In genomic region chr3:58163806-58164205, GRCm38 (mm10) we compare ENCODE assay signal across 8 mouse cellular contexts.
DNase-seq lines count a peak whose midpoint lies in the region; ATAC-seq and TF ChIP-seq lines count a peak whose summit lies in the region.

No protein-coding gene starts in this region.

- TF ChIP-seq POLR2A in CH12.LX (IDR thresholded peaks at IDR 0.05; ENCODE audit: low read depth, low read length): peak; percentile 42; the same call in 1 of the 2 replicates
- TF ChIP-seq POLR2A in brain, embryonic 14.5 days (IDR thresholded peaks at IDR 0.05; ENCODE audit: borderline replicate concordance, extremely low read depth, insufficient read depth, insufficient read length, poor library complexity, severe bottlenecking): no peak

- no peak overlapping the region for H3K4me3 ChIP-seq in CH12.LX (replicated peaks in 1 of 3; ENCODE audit: low read depth in 2 of 3, low read length in 2 of 3, poor library complexity in 1 of 3)
- no peak overlapping the region for H3K4me3 ChIP-seq in forebrain, embryonic 12.5 days (replicated peaks)
- H3K4me3 ChIP-seq in liver, embryonic 14.5 days (ENCODE audit: insufficient read depth in 1 of 2, low read depth in 2 of 2, low read length in 2 of 2): no peak overlapping the region
- no peak overlapping the region for H3K4me3 ChIP-seq in neural tube, embryonic 14.5 days (ENCODE audit: low read depth, low read length)

- in situ Hi-C loops in CH12.LX (cut with MboI; ENCODE audit: low pct_ligation_motif_present, low pct_unique_long_range_greater_than_20kb, low sequenced_read_pairs): loop anchor here (10.0 to 25.0 kb wide), 3 partner anchors 331 to 623 kb away; no protein-coding TSS in a partner anchor

- H3K4me1 ChIP-seq in CH12.LX (ENCODE audit: control insufficient read depth in 1 of 2, insufficient read depth in 2 of 2): peaks cover 4 to 15% of the 10 kb centered on the region in 2 experiments; a peak in 3 of 4 replicates
- peaks cover 4% of the 10 kb centered on the region for H3K4me1 ChIP-seq in forebrain, embryonic 12.5 days
- peaks cover 0 to 1% of the 10 kb centered on the region in 2 experiments; a peak in 1 of 4 replicates for H3K4me1 ChIP-seq in liver, embryonic 14.5 days (replicated peaks; ENCODE audit: control insufficient read depth in 2 of 2, insufficient read depth in 2 of 2, low read length in 1 of 2)
- H3K4me1 ChIP-seq in neural tube, embryonic 14.5 days (ENCODE audit: control insufficient read depth, insufficient read depth, low read length): no peaks in the 10 kb centered on the region

- peak; percentile 64 for ATAC-seq in forebrain, embryonic 12.5 days (ENCODE audit: low FRiP score)
- ATAC-seq in liver, embryonic 14.5 days (ENCODE audit: insufficient read depth): no peak
- peak; percentile 74 for ATAC-seq in neural tube, embryonic 14.5 days (ENCODE audit: low read depth)

- H3K36me3 ChIP-seq in CH12.LX (replicated peaks in 1 of 2; ENCODE audit: control insufficient read depth in 1 of 2, insufficient read depth in 1 of 2, low read length in 1 of 2): no peaks in the 10 kb centered on the region
- no peaks in the 10 kb centered on the region for H3K36me3 ChIP-seq in forebrain, embryonic 12.5 days (replicated peaks)
- no peaks in the 10 kb centered on the region for H3K36me3 ChIP-seq in liver, embryonic 14.5 days (replicated peaks; ENCODE audit: control insufficient read depth, insufficient read depth, low read depth)
- H3K36me3 ChIP-seq in neural tube, embryonic 14.5 days (ENCODE audit: control insufficient read depth, insufficient read depth, low read length): no peaks in the 10 kb centered on the region

- H3K9me3 ChIP-seq in CH12.LX (replicated peaks; ENCODE audit: low read length): no peaks in the 10 kb centered on the region
- H3K9me3 ChIP-seq in forebrain, embryonic 12.5 days: no peaks in the 10 kb centered on the region
- H3K9me3 ChIP-seq in liver, embryonic 14.5 days (ENCODE audit: control insufficient read depth, low read length): no peaks in the 10 kb centered on the region
- H3K9me3 ChIP-seq in neural tube, embryonic 14.5 days (ENCODE audit: control insufficient read depth, low read length): no peaks in the 10 kb centered on the region

- H3K27ac ChIP-seq in CH12.LX (ENCODE audit: insufficient read depth, low read depth): no peak overlapping the region
- H3K27ac ChIP-seq in forebrain, embryonic 12.5 days: no peak overlapping the region
- H3K27ac ChIP-seq in liver, embryonic 14.5 days: no peak overlapping the region
- H3K27ac ChIP-seq in neural tube, embryonic 14.5 days (ENCODE audit: low read depth, low read length): no peak overlapping the region

- TF ChIP-seq CTCF in CH12.LX (conservative IDR thresholded peaks at IDR 0.05 in 1 of 2, IDR thresholded peaks at IDR 0.05 in 1 of 2; ENCODE audit: low read depth in 2 of 2, low read length in 2 of 2): peak; percentile 89 to 95
- TF ChIP-seq CTCF in brain, embryonic 14.5 days (IDR thresholded peaks at IDR 0.05; ENCODE audit: borderline replicate concordance, extremely low read depth, insufficient read depth, insufficient read length): peak; percentile 82
- TF ChIP-seq CTCF in liver, embryonic 14.5 days (IDR thresholded peaks at IDR 0.05; ENCODE audit: low read depth): peak; percentile 81

- H3K27me3 ChIP-seq in CH12.LX (replicated peaks): no peaks in the 10 kb centered on the region
- H3K27me3 ChIP-seq in forebrain, embryonic 12.5 days: peaks cover 11% of the 10 kb centered on the region
- H3K27me3 ChIP-seq in liver, embryonic 14.5 days (ENCODE audit: control insufficient read depth, insufficient read depth, low read length): no peaks in the 10 kb centered on the region
- H3K27me3 ChIP-seq in neural tube, embryonic 14.5 days (ENCODE audit: control insufficient read depth, insufficient read depth, low read length): no peaks in the 10 kb centered on the region

- peak overlapping the region; percentile 35; the same call in 1 of the 2 replicates for H3K4me2 ChIP-seq in CH12.LX (ENCODE audit: insufficient read depth, low read depth, poor library complexity, severe bottlenecking)
- H3K4me2 ChIP-seq in forebrain, embryonic 12.5 days: no peak overlapping the region
- H3K4me2 ChIP-seq in liver, embryonic 14.5 days (ENCODE audit: low read depth): no peak overlapping the region
- no peak overlapping the region; the same call in 1 of the 2 replicates for H3K4me2 ChIP-seq in neural tube, embryonic 14.5 days (ENCODE audit: low read depth, low read length)

- 11% methylated on average over 10 of the region's 10 CpGs for WGBS in forebrain, embryonic 12.5 days
- 7% methylated on average over 10 of the region's 10 CpGs for WGBS in liver, embryonic 14.5 days (ENCODE audit: insufficient replicate concordance)
- 6% methylated on average over 10 of the region's 10 CpGs for WGBS in neural tube, embryonic 14.5 days

- H3K79me2 ChIP-seq in CH12.LX (replicated peaks; ENCODE audit: control insufficient read depth, extremely low read depth, insufficient read depth, poor library complexity, severe bottlenecking): no peaks in the 10 kb centered on the region

- intact Hi-C loops in heart, postnatal 14 days (cut with DNase I): loop anchor here (1.0 to 2.0 kb wide), 2 partner anchors 251 to 327 kb away; partner anchors contain the start of gene Tsc22d2

- no peak overlapping the region for H3K9ac ChIP-seq in CH12.LX (ENCODE audit: insufficient read depth, low read depth)
- H3K9ac ChIP-seq in forebrain, embryonic 12.5 days: no peak overlapping the region
- no peak overlapping the region for H3K9ac ChIP-seq in liver, embryonic 14.5 days (replicated peaks)
- no peak overlapping the region for H3K9ac ChIP-seq in neural tube, embryonic 14.5 days (replicated peaks; ENCODE audit: low read depth, low read length)

- TF ChIP-seq RAD21 in CH12.LX (IDR thresholded peaks at IDR 0.05; ENCODE audit: low read depth, low read length): peak; percentile 94

- TF ChIP-seq EP300 in CH12.LX (IDR thresholded peaks at IDR 0.05; ENCODE audit: low read length): no peak
- TF ChIP-seq EP300 in liver, embryonic 14.5 days (IDR thresholded peaks at IDR 0.05; ENCODE audit: low read depth): no peak

- dilution Hi-C loops in CH12.LX (cut with MboI; ENCODE audit: extremely low pct_ligation_motif_present, extremely low pct_unique_long_range_greater_than_20kb, low sequenced_read_pairs): no loop called here

- peak; percentile 89 for DNase-seq in CH12.LX (ENCODE audit: extremely low read depth)
- DNase-seq in brain, embryonic 14.5 days (ENCODE audit: low read depth): peak; percentile 91
- peak; percentile 65 to 83 for DNase-seq in heart, postnatal 14 days
- peak; percentile 80 to 87 for DNase-seq in kidney, postnatal 4 days
- peak; percentile 33 to 49 (median 47) for DNase-seq in liver, embryonic 14.5 days (ENCODE audit: low read depth in 3 of 3, low spot score in 3 of 3)
- peak; percentile 55 for DNase-seq in testis, postnatal 14 days (ENCODE audit: low spot score)

TF ChIP-seq in CH12.LX, 34 proteins besides CTCF, POLR2A, EP300 and RAD21 (continues in another document):
- no peak for TF ChIP-seq ETS1 (conservative IDR thresholded peaks at IDR 0.05; ENCODE audit: low read depth, low read length)
- TF ChIP-seq JUN (IDR thresholded peaks at IDR 0.05; ENCODE audit: insufficient read depth, low read depth, low read length): no peak
- no peak for TF ChIP-seq ZMIZ1 (IDR thresholded peaks at IDR 0.05; ENCODE audit: low read depth, low read length)
- TF ChIP-seq NELFE (IDR thresholded peaks at IDR 0.05; ENCODE audit: low read depth, low read length): 0 out of 2 replicates have a peak, but pooled peaks have one; percentile 41
- no peak for TF ChIP-seq E2F4 (IDR thresholded peaks at IDR 0.05; ENCODE audit: insufficient replicate concordance, low read depth, low read length)
- peak; percentile 92 for TF ChIP-seq MAX (IDR thresholded peaks at IDR 0.05; ENCODE audit: low read length)
- TF ChIP-seq POLR2AphosphoS2 (IDR thresholded peaks at IDR 0.05; ENCODE audit: low read depth, low read length): no peak
- TF ChIP-seq RCOR1 (conservative IDR thresholded peaks at IDR 0.05; ENCODE audit: low read depth, low read length): no peak
- no peak for TF ChIP-seq USF2 (conservative IDR thresholded peaks at IDR 0.05; ENCODE audit: low read depth, low read length)
- TF ChIP-seq MAZ (IDR thresholded peaks at IDR 0.05; ENCODE audit: low read depth, low read length): no peak
- peak; percentile 84 for TF ChIP-seq SMC3 (IDR thresholded peaks at IDR 0.05; ENCODE audit: low read depth, low read length)
- TF ChIP-seq KAT2A (IDR thresholded peaks at IDR 0.05; ENCODE audit: insufficient replicate concordance, low read length): no peak
- peak; percentile 98 for TF ChIP-seq MYC (IDR thresholded peaks at IDR 0.05; ENCODE audit: low read depth, low read length)
- no peak for TF ChIP-seq ZKSCAN1 (IDR thresholded peaks at IDR 0.05; ENCODE audit: borderline replicate concordance, low read depth, low read length)
- peak; percentile 61; the same call in 1 of the 2 replicates for TF ChIP-seq BHLHE40 (IDR thresholded peaks at IDR 0.05; ENCODE audit: low read depth, low read length)
- TF ChIP-seq MXI1 (IDR thresholded peaks at IDR 0.05; ENCODE audit: low read depth, low read length): peak; percentile 77; the same call in 1 of the 2 replicates
- no peak for TF ChIP-seq CHD1 (IDR thresholded peaks at IDR 0.05; ENCODE audit: low read depth, low read length)
- TF ChIP-seq ZC3H11A (IDR thresholded peaks at IDR 0.05; ENCODE audit: low read depth, low read length): peak; percentile 33; the same call in 1 of the 2 replicates
- TF ChIP-seq NRF1 (IDR thresholded peaks at IDR 0.05; ENCODE audit: low read depth, low read length): no peak
- TF ChIP-seq TBP (conservative IDR thresholded peaks at IDR 0.05; ENCODE audit: low read depth, low read length): 0 out of 2 replicates have a peak, but pooled peaks have one; percentile 34
- peak; percentile 22; the same call in 1 of the 2 replicates for TF ChIP-seq JUND (conservative IDR thresholded peaks at IDR 0.05; ENCODE audit: low read depth, low read length)
- TF ChIP-seq ZNF384 (IDR thresholded peaks at IDR 0.05; ENCODE audit: low read depth, low read length): no peak
- TF ChIP-seq ELF1 (IDR thresholded peaks at IDR 0.05; ENCODE audit: low read depth, low read length): no peak; the same call in 1 of the 2 replicates
- TF ChIP-seq CHD2 (IDR thresholded peaks at IDR 0.05; ENCODE audit: low read length): no peak
- peak; percentile 61 for TF ChIP-seq IRF4 (IDR thresholded peaks at IDR 0.05; ENCODE audit: low read depth, low read length)
- no peak for TF ChIP-seq UBTF (IDR thresholded peaks at IDR 0.05; ENCODE audit: low read depth, low read length)
- no peak for TF ChIP-seq TCF12 (IDR thresholded peaks at IDR 0.05; ENCODE audit: low read depth, low read length)
- 0 out of 2 replicates have a peak, but pooled peaks have one; percentile 44 for TF ChIP-seq SIN3A (IDR thresholded peaks at IDR 0.05; ENCODE audit: low read length)
- no peak for TF ChIP-seq USF1 (IDR thresholded peaks at IDR 0.05; ENCODE audit: low read depth, low read length)
- no peak for TF ChIP-seq MEF2A (IDR thresholded peaks at IDR 0.05; ENCODE audit: borderline replicate concordance, low read depth, low read length)
